Mouse (Mus musculus): Measurements from ENCODE around the gene Foxs1. TPM values are rescaled to one million over a fixed set of nuclear protein-coding genes. Genes with fewer than 3 reads are reported as not detected.

The Foxs1 gene
- total RNA-seq, 2 experiments from 2014 or later = 1.6 TPM

GRCm38 (mm10) chr2:152905036-152905829, 27.8 kb downstream of the Foxs1 start:
- DNase-seq = no peak
- intact Hi-C loops (cut with DNase I) = no loop called here

GRCm38 (mm10) chr2:152904127-152904643, 28.8 kb downstream of the Foxs1 start:
- intact Hi-C loops (cut with DNase I) = no loop called here

GRCm38 (mm10) chr2:152903586-152903985, 29.4 kb downstream of the Foxs1 start:
- DNase-seq = no peak
- intact Hi-C loops (cut with DNase I) = no loop called here

More at GRCm38 (mm10) chr2:152904127-152904643, 28.8 kb downstream of the Foxs1 start:
- DNase-seq = no peak

GRCm38 (mm10) chr2:152902658-152903057, 30.4 kb downstream of the Foxs1 start:
- DNase-seq = peak; percentile 61
- intact Hi-C loops (cut with DNase I) = no loop called here

- DNase-seq = no peak
- intact Hi-C loops (cut with DNase I) = no loop called here
Observed at GRCm38 (mm10) chr2:152901296-152901695, 31.7 kb downstream of the Foxs1 start.

- intact Hi-C loops (cut with DNase I) = no loop called here
- no peak for DNase-seq
Observed at GRCm38 (mm10) chr2:152899011-152899410, 34.0 kb downstream of the Foxs1 start.

- intact Hi-C loops (cut with DNase I) = no loop called here
- no peak for DNase-seq
Observed at GRCm38 (mm10) chr2:152896926-152897325, 36.1 kb downstream of the Foxs1 start.

GRCm38 (mm10) chr2:152895834-152896233, 37.2 kb downstream of the Foxs1 start:
- intact Hi-C loops (cut with DNase I) = no loop called here
- DNase-seq = no peak

- intact Hi-C loops (cut with DNase I) = no loop called here
Observed at GRCm38 (mm10) chr2:152888774-152889173, 44.2 kb downstream of the Foxs1 start.

GRCm38 (mm10) chr2:152887230-152887629, 45.8 kb downstream of the Foxs1 start:
- intact Hi-C loops (cut with DNase I) = no loop called here
- DNase-seq = no peak

More at GRCm38 (mm10) chr2:152888774-152889173, 44.2 kb downstream of the Foxs1 start:
- DNase-seq = no peak

GRCm38 (mm10) chr2:152884101-152884645, 48.8 kb downstream of the Foxs1 start:
- intact Hi-C loops (cut with DNase I) = no loop called here
- no peak for DNase-seq

Other genes with a start within 250 kb of the Foxs1 start
- 10 to 100 TPM; 30.4 to 32.5 TPM for gene Mcts2, start 246.2 kb downstream of the Foxs1 start, total RNA-seq (2021)
- 10 to 100 TPM; 25.6 to 27.6 TPM for gene Id1, start 197.0 kb downstream of the Foxs1 start, total RNA-seq (2021)
- gene Cox4i2, start 179.0 kb downstream of the Foxs1 start, total RNA-seq (2021) = 1 to 10 TPM; 1.7 to 1.9 TPM
- 100 to 1,000 TPM; 113 to 116 TPM for gene Bcl2l1, start 101.5 kb downstream of the Foxs1 start, total RNA-seq (2021)
- gene Tpx2, start 85.2 kb downstream of the Foxs1 start, total RNA-seq (2021) = 10 to 100 TPM in 1 of 2 experiments, 1 to 10 TPM in 1; 9.8 to 11.0 TPM
- gene Mylk2, start 21.9 kb downstream of the Foxs1 start, total RNA-seq (2021) = not detected
- gene Dusp15, start 18.5 kb upstream of the Foxs1 start, total RNA-seq (2021) = 10 to 100 TPM; 18.3 to 22.2 TPM
- gene Ttll9, start 29.3 kb upstream of the Foxs1 start, total RNA-seq (2021) = 1 to 10 TPM; 3.3 to 5.2 TPM
- 10 to 100 TPM; 91.7 to 92.5 TPM for gene Pdrg1, start 82.2 kb upstream of the Foxs1 start, total RNA-seq (2021)
- gene Xkr7, start 98.6 kb upstream of the Foxs1 start, total RNA-seq (2021) = 10 to 100 TPM; 23.2 to 23.4 TPM
- gene Ccm2l, start 132.7 kb upstream of the Foxs1 start, total RNA-seq (2021) = 1 to 10 TPM; 3.0 to 4.7 TPM
- gene Hck, start 175.3 kb upstream of the Foxs1 start, total RNA-seq (2021) = 1 to 10 TPM; 3.6 to 3.8 TPM
- gene Tm9sf4, start 228.1 kb upstream of the Foxs1 start, total RNA-seq (2021) = 100 to 1,000 TPM; 118 to 120 TPM

Data from left cerebral cortex, postnatal 4 days (tissue).